Mouse (Mus musculus): Measurements from ENCODE around the gene Unc13b. TPM values are rescaled to one million over a fixed set of nuclear protein-coding genes. Genes with fewer than 3 reads are reported as not detected.

The Unc13b gene
- polyA plus RNA-seq, 1 experiment = 66.7 TPM

DNA sequence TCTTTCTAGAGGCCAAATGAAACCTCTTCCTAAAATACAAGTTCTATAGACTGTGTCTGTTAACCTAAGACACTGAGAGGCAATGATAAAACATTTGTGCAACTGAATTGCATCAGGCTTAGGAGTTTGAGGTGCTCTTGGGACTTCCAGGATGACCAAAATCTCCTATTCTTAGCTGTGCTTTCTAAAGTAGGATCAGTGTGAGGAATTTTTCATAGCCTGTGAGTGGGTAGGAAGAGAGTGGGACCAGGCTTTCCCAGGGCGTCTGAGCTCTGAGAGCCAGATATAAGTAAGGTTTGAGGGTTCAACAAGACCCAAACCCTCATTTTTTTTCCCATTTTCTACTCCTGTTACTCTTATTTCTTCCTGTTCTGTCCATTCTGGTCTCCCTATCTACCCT is 174.2 kb downstream of the Unc13b start:
- no peaks in the 10 kb centered on the region for H3K4me1 ChIP-seq (ENCODE audit: control insufficient read depth, insufficient read depth, low read length)
- TF ChIP-seq CTCF (IDR thresholded peaks at IDR 0.05; ENCODE audit: extremely low read depth, insufficient read depth, low read length) (no peak), POLR2A (IDR thresholded peaks at IDR 0.05; ENCODE audit: extremely low read depth, insufficient read depth, low read length) (no peak)
- no peak overlapping the region for H3K27ac ChIP-seq (ENCODE audit: insufficient read depth, low read length)
- no peak overlapping the region for H3K4me3 ChIP-seq (ENCODE audit: insufficient read depth, low read length)

DNA sequence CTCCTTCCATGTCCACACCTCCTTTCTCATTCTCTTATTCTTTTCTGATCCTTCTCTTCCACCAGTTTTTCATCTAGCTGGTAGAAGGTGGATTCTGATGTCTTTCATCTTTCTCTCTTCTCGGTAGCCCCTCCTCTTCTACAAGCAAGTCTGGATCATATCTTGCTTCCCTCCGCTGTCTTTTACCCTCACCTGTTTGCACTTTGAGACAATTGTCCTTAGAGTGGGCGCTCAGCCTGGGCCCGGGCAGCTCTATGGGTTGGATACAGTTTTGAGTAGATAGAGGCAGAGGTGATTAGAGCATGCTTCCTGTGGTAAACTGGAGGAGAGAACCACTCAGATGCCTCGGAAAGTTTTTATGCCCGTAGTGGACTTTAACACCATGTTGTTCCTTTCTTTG is 174.7 kb downstream of the Unc13b start:
- TF ChIP-seq POLR2A (IDR thresholded peaks at IDR 0.05; ENCODE audit: extremely low read depth, insufficient read depth, low read length) (no peak), CTCF (IDR thresholded peaks at IDR 0.05; ENCODE audit: extremely low read depth, insufficient read depth, low read length) (no peak)
- H3K4me3 ChIP-seq (ENCODE audit: insufficient read depth, low read length) = no peak overlapping the region
- no peaks in the 10 kb centered on the region for H3K4me1 ChIP-seq (ENCODE audit: control insufficient read depth, insufficient read depth, low read length)
- no peak overlapping the region for H3K27ac ChIP-seq (ENCODE audit: insufficient read depth, low read length)

DNA sequence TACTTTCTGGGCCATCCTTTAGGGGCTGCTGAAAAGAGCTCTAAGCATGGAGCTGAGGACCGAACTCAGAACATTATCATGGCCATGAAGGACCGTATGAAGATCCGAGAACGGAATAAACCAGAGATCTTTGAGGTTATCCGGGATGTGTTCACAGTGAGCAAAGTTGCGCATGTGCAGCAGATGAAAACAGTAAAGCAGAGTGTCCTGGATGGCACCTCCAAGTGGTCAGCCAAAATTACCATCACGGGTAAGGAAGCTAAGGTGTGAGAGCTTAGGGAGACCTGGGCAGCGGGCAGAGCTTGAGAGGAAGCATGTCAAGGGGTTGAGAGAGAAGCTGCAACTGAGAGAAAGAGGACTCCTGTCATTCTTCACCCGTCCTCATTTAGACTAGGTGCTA is 178.1 kb downstream of the Unc13b start:
- no peak overlapping the region for H3K27ac ChIP-seq (ENCODE audit: insufficient read depth, low read length)
- no peak overlapping the region for H3K4me3 ChIP-seq (ENCODE audit: insufficient read depth, low read length)
- H3K4me1 ChIP-seq (ENCODE audit: control insufficient read depth, insufficient read depth, low read length) = no peaks in the 10 kb centered on the region
- TF ChIP-seq CTCF (IDR thresholded peaks at IDR 0.05; ENCODE audit: extremely low read depth, insufficient read depth, low read length) = no peak
- TF ChIP-seq POLR2A (IDR thresholded peaks at IDR 0.05; ENCODE audit: extremely low read depth, insufficient read depth, low read length) = no peak

DNA sequence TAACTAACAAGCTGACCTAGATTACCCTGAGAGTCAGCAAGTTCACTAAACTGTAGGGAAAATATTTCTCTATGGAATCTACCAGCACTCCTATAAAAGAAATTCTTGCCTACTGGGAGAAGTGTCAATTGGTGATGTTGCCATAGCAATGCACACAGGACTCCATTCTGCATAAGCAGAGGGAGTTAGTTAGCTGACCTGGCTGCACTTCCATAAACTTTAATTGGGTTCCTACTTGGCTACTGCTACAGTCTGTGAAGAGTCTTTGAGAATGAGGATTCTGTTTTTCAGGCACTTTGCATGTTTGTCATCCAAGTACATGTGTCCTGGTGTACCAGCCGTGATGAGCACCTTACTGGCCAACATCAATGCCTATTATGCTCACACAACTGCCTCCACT is 182.0 kb downstream of the Unc13b start:
- no peak overlapping the region for H3K4me3 ChIP-seq (ENCODE audit: insufficient read depth, low read length)
- H3K27ac ChIP-seq (ENCODE audit: insufficient read depth, low read length) = no peak overlapping the region
- TF ChIP-seq CTCF (IDR thresholded peaks at IDR 0.05; ENCODE audit: extremely low read depth, insufficient read depth, low read length) = no peak
- no peak for TF ChIP-seq POLR2A (IDR thresholded peaks at IDR 0.05; ENCODE audit: extremely low read depth, insufficient read depth, low read length)
- H3K4me1 ChIP-seq (ENCODE audit: control insufficient read depth, insufficient read depth, low read length) = no peaks in the 10 kb centered on the region

GRCm38 (mm10) chr4:43244022-43244421 is 185.3 kb downstream of the Unc13b start:
- Histone ChIP-seq H3K4me1 (ENCODE audit: control insufficient read depth, insufficient read depth, low read length) (0 out of 2 replicates have a peak, but pooled peaks cover 2% of the 10 kb centered on the region), H3K27ac (ENCODE audit: insufficient read depth, low read length) (no peak overlapping the region), H3K4me3 (ENCODE audit: insufficient read depth, low read length) (no peak overlapping the region)
- peak; percentile 59 for TF ChIP-seq CTCF (IDR thresholded peaks at IDR 0.05; ENCODE audit: extremely low read depth, insufficient read depth, low read length)
- no peak for TF ChIP-seq POLR2A (IDR thresholded peaks at IDR 0.05; ENCODE audit: extremely low read depth, insufficient read depth, low read length)

GRCm38 (mm10) chr4:43245776-43246175 is 187.0 kb downstream of the Unc13b start:
- no peak for TF ChIP-seq CTCF (IDR thresholded peaks at IDR 0.05; ENCODE audit: extremely low read depth, insufficient read depth, low read length)
- no peak for TF ChIP-seq POLR2A (IDR thresholded peaks at IDR 0.05; ENCODE audit: extremely low read depth, insufficient read depth, low read length)
- Histone ChIP-seq H3K27ac (ENCODE audit: insufficient read depth, low read length) (no peak overlapping the region), H3K4me3 (ENCODE audit: insufficient read depth, low read length) (no peak overlapping the region), H3K4me1 (ENCODE audit: control insufficient read depth, insufficient read depth, low read length) (0 out of 2 replicates have a peak, but pooled peaks cover 2% of the 10 kb centered on the region)

- TF ChIP-seq POLR2A (IDR thresholded peaks at IDR 0.05; ENCODE audit: extremely low read depth, insufficient read depth, low read length) (no peak), CTCF (IDR thresholded peaks at IDR 0.05; ENCODE audit: extremely low read depth, insufficient read depth, low read length) (no peak)
- Histone ChIP-seq H3K27ac (ENCODE audit: insufficient read depth, low read length) (no peak overlapping the region), H3K4me1 (ENCODE audit: control insufficient read depth, insufficient read depth, low read length) (0 out of 2 replicates have a peak, but pooled peaks cover 2% of the 10 kb centered on the region), H3K4me3 (ENCODE audit: insufficient read depth, low read length) (no peak overlapping the region)
Measured at GRCm38 (mm10) chr4:43248026-43248425, 189.3 kb downstream of the Unc13b start.

GRCm38 (mm10) chr4:43248909-43249308 is 190.2 kb downstream of the Unc13b start:
- TF ChIP-seq POLR2A (IDR thresholded peaks at IDR 0.05; ENCODE audit: extremely low read depth, insufficient read depth, low read length) (no peak), CTCF (IDR thresholded peaks at IDR 0.05; ENCODE audit: extremely low read depth, insufficient read depth, low read length) (no peak)
- Histone ChIP-seq H3K4me3 (ENCODE audit: insufficient read depth, low read length) (no peak overlapping the region), H3K27ac (ENCODE audit: insufficient read depth, low read length) (no peak overlapping the region), H3K4me1 (ENCODE audit: control insufficient read depth, insufficient read depth, low read length) (0 out of 2 replicates have a peak, but pooled peaks cover 2% of the 10 kb centered on the region)

- TF ChIP-seq CTCF (IDR thresholded peaks at IDR 0.05; ENCODE audit: extremely low read depth, insufficient read depth, low read length) (no peak), POLR2A (IDR thresholded peaks at IDR 0.05; ENCODE audit: extremely low read depth, insufficient read depth, low read length) (no peak)
- Histone ChIP-seq H3K27ac (ENCODE audit: insufficient read depth, low read length) (no peak overlapping the region), H3K4me1 (ENCODE audit: control insufficient read depth, insufficient read depth, low read length) (0 out of 2 replicates have a peak, but pooled peaks cover 2% of the 10 kb centered on the region), H3K4me3 (ENCODE audit: insufficient read depth, low read length) (no peak overlapping the region)
Measured at GRCm38 (mm10) chr4:43251269-43251668, 192.5 kb downstream of the Unc13b start.

- no peak overlapping the region for H3K27ac ChIP-seq (ENCODE audit: insufficient read depth, low read length)
- no peak for TF ChIP-seq CTCF (IDR thresholded peaks at IDR 0.05; ENCODE audit: extremely low read depth, insufficient read depth, low read length)
- TF ChIP-seq POLR2A (IDR thresholded peaks at IDR 0.05; ENCODE audit: extremely low read depth, insufficient read depth, low read length) = no peak
- no peaks in the 10 kb centered on the region for H3K4me1 ChIP-seq (ENCODE audit: control insufficient read depth, insufficient read depth, low read length)
- H3K4me3 ChIP-seq (ENCODE audit: insufficient read depth, low read length) = no peak overlapping the region
Measured at GRCm38 (mm10) chr4:43257040-43257439, 198.3 kb downstream of the Unc13b start.

All from cortical plate, adult 2 months (tissue).